Mouse (Mus musculus): ENCODE results near the gene 2010106E10Rik.

2010106E10Rik gene

DNA sequence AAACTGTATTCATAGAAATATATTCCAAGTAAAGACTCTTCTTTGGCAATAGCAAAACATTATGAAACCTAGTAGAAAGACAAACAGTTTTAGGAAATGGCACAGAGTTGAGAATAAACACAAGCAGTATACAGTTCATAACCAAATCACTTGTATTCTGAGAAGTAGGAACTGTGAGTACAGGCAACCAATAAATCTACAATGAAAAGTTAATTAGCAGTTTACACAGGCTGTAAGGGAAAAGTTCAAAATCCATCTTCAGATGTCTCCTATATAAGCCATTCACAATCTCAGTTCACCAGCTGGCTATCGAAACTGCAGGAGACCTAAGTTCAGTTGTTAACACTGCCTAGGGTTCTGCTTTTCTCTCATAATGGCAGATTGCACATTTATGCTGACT, at the start of gene 2010106E10Rik:
Gene 2010106E10Rik (plus strand): TSS at position 301 of the 400 bp plus-strand sequence.
- ChIA-PET CTCF (no interaction called here), POLR2A (no interaction called here)

DNA sequence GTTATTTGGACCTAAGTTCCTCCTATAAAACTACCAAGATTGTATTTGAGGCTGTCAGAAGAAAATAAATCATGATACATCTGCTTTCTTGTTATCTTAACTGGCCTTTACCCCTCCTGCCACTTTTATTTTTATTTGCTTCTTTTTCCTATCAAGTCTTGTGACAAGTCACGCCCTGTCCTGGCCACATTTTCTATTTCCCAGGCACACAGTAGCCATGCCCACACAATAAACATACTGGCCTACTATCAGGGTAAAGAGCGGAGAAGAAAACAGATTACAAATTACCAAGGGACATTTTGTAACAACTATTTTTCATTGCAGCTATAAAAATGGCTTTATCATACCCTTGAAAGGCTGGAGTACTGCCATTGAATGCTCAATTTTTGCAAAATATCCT, 10.6 kb downstream of the 2010106E10Rik start:
- ChIA-PET CTCF (no interaction called here), POLR2A (no interaction called here)

DNA sequence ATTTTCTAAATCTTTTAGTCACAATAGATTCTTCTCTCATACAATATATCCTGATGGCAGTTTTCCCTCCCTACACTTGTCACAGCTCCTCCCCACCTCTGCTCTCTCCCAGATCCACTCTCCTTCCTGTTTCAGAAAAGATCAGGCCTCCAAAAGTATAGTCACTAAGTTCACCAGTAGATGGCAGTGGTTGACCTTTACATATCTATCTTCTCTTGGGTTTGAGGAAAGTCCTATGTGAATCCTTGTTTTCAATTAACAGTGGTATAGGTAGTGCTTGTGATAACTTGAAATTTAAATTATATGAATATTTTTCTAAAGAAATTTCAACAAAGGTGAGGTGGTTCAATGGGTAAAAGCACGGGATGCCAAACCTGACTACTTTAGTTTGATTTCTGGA, 29.7 kb downstream of the 2010106E10Rik start:
- POLR2A ChIA-PET = no interaction called here
- CTCF ChIA-PET = interaction anchor here in 1 of 4 experiments (0.6 kb wide), 1 partner anchor 308 kb away, joined by 4 read pairs; no protein-coding TSS in a partner anchor

DNA sequence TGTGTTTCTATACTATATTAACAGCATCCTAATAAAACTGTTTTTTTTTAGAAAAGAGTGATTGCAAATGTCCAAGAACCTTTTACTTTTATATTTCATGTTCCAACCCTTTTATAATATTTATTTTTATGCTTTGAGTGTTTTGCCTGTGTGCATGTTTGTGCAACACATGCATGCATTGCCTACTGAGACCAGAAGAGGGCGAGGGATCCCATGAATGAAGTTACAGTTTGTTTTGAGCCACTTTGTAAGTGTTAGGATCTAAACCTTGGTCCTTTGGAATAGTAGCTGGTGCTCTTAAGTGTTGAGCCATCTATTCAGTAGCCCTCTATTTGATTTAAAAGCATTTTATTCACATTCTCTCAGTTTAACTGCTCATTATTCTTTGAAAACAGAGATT, 48.0 kb downstream of the 2010106E10Rik start:
- CTCF ChIA-PET = no interaction called here
- POLR2A ChIA-PET = no interaction called here

DNA sequence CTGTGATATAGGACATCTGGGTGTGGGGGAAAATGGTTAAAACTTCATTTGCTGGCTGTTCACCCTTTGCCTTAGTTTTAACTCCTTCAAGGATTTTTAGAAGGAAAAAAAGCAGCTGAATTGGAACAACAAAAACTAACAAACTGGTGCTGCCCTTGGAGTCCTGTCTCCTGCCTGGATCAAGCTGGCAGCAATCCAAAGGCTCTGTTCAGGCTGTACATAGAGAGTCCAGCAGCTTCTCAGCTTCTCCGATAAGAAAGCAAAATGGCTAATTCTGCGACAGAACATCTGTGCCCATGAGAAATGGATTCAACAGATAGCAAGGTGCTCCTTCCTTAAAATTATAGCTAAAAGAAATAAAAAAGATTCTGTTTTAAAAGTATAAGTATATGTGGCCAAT, 72.6 kb downstream of the 2010106E10Rik start:
- ChIA-PET CTCF (no interaction called here), POLR2A (no interaction called here)

DNA sequence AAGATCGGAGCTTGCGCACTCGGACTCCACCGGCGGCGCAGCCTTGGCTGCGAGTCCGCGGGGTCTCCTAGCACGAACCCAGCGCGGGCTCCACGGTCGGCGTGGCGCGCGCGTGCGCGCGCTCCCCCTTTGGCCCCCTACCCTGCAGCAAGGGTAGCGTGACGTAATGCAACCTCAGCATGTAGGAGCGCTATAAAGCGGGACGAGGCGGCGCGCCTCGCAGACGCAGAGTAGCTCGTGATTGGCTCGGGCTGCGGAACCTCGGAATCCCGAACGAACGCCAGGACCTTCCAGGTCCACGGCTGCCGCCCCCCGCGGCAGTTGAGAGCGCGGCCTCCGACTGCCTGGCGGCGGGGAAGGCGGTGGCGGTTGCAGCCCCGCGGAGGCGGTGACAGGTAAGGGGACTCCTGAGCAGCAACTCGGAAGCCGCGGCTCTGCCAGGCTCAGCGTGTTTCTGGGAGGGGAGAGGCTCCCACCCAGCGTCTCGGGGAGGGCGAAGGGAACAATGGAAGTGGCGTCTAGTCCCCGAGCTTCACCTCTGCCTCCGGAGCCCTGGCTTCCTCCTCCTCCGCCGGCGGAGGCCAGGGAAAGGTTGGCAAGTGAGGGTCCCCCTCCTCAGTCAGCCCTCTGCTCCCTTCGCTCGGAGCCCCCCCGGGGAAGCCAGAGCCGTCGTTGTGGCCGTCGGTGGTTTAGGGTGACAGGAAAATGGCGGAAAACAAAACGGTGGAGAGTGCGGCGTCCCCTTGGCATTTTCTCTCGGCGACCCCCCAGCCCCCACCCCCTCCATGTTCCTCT, 105.6 kb downstream of the 2010106E10Rik start, which contains the start of gene Zfp711:
Gene Zfp711 (plus strand): TSS at position 16 of the 795 bp plus-strand sequence.
- ChIA-PET CTCF (no interaction called here), POLR2A (interaction anchor here in 1 of 4 experiments (0.9 kb wide), 1 partner anchor 12 kb away, joined by 3 read pairs; no protein-coding TSS in a partner anchor)

DNA sequence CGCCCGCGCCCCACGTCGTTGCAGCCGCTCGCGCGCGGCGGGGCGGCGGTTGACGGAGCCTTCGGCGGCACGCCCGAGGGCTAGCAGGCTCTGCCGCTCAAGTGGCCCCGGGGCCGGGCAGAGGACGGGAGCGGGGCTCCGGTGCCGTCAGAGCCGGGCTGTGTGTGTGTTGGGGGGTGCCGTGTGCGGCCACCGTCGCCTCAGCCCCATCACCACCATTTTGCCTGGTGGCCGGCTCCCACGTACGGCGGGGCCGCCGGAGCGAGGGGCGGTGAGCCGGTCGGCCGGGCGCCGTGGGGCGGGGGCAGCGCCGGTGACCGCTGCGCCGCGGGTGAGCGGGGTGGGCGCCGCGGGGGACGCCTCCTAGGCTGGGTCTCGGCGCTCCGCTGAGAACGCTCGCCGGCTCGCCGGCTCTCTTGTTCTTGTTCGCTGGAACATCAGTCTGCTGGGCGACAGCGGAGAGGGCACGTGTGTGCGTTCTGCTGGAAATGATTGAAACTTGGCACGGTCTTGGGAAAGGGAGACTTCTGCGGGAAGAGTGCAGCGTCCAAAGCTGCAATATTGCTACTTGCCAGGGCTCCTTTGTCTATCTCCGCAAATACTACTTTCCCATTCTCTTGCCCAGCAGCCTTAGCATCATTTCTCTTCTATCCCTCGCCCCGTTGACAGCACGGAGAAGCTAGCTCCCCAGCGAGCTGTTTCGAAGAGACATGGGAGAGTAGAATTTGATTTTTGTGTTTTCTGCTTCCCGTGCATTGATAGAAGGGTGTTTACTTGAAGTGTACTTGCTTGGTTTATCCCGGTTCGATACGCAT, 106.4 kb downstream of the 2010106E10Rik start:
- ChIA-PET POLR2A (no interaction called here), CTCF (no interaction called here)

All from embryonic stem cell, embryonic (primary cell).